Mouse (Mus musculus) stomach, postnatal 0 days (tissue): Measurements from ENCODE around the gene Serinc3.

ENCODE experiments used
- CTCF ChIP-seq: IDR thresholded peaks from 2 replicates; pipeline ENCODE4 v1.5.1; 2016; ENCODE audit warnings: antibody characterized with exemption, low read depth, mild to moderate bottlenecking, moderate library complexity
- EP300 ChIP-seq: optimal IDR thresholded peaks from 2 replicates; pipeline ENCODE3; 2016; ENCODE audit warnings: antibody characterized with exemption

DNA sequence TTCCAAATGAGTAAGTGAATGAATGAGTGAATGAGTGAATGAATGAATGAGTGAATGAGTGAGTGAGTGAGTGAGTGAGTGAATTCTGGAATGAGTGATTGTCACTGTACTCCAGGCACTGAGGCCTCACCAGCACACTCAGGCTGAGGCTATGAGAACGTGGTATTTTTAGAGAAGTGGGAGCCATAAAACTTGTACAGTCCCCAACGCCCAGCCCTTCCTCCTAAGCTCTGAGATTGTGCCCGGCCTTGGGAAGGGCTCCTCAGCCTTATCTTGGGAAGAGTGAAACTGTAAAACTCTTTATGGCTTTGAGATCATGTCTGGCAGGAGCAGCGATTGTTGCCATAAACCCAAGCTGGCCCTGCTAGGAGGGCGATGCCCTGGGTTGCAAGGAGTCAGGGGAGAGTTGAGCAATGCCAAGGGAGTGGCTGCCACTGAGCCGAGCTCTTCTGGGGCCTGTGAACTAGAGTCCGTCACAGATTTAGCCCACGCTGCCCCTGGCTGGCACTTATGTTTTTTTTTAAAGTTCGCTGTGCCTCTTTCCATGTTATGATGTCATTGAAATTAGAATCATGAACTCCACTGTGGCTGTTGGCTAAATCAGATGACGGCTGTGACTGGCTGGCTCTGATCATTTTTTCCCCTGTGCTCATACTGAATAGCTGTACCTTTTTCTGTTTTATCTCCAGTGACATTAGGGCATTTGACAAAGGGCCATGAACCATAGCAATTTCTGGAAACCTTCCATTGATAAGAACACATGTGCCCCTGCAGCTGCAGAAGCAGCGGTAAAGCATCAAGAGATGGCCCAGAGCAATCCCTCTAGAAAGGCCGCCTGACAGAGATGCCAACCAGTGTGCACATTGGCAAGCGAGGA is 64.6 kb downstream of the Serinc3 start:
- TF ChIP-seq CTCF = no peak
- TF ChIP-seq EP300 = no peak
